Mouse (Mus musculus) mammary gland, adult 2 months (tissue): ENCODE results near the gene Hist1h2br. TPM values are rescaled to one million over a fixed set of nuclear protein-coding genes. Genes with fewer than 3 reads are reported as not detected.

Source experiments
- polyA plus RNA-seq: library from polyadenylated mRNA; depleted of rRNA; stranded (reverse); fragments of >200 nt; gene quantifications from 2 replicates; pipeline ENCODE4 v1.2.3, GENCODE M21; 2012; ENCODE audit warnings: low replicate concordance; rRNA removed

The Hist1h2br gene
- 19.9 and 27.5 TPM in 2 replicates for polyA plus RNA-seq

DNA sequence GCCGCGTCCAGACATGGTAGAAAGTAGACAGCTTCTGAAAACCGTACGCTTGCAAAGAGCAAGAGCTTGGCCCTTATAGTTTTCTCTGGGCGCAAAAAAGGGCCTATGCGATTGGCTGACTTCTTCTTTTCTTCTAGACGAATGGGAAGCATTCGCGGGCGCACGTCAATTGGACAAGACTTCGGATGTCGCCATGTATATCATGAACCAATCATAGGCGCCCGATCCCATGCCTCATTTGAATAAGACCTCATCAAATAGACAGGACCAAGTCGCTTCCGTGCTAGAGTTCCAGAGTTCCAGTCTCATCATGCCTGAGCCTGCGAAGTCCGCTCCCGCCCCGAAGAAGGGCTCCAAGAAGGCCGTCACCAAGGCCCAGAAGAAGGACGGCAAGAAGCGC lies at the start of gene Hist1h2br, which contains the start of gene Hist1h2ap:
Gene Hist1h2br, plus strand, starts transcription at position 283 of the 400 bp plus-strand sequence.
Gene Hist1h2ap, minus strand, starts transcription at position 47 of the 400 bp plus-strand sequence.

DNA sequence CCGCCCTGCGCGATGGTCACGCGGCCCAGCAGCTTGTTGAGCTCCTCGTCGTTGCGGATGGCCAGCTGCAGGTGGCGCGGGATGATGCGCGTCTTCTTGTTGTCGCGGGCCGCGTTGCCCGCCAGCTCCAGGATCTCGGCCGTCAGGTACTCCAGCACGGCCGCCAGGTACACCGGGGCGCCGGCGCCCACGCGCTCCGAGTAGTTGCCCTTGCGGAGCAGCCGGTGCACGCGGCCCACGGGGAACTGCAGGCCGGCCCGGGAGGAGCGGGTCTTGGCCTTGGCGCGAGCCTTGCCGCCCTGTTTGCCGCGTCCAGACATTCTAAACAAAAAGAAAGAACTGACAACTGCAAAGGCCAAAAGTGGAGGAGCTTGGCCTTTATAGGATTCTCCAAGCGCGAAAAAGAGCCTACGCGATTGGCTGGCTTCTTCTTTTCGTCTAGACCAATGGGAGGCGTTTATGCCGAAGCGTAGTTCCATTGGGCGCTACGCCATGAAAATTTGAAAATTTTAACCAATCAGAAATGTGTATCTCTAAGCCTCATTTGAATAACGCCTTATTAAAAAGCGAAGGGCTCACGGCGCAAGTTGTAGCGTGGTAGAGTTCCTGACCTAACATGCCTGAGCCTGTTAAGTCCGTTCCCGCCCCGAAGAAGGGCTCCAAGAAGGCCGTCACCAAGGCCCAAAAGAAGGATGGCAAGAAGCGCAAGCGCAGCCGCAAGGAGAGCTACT lies 46.5 kb upstream of the Hist1h2br start, which contains the start of the genes Hist1h2an and Hist1h2bp:
Gene Hist1h2an, minus strand, starts transcription at position 320 of the 731 bp plus-strand sequence.
Gene Hist1h2bp, plus strand, starts transcription at position 563 of the 731 bp plus-strand sequence.

DNA sequence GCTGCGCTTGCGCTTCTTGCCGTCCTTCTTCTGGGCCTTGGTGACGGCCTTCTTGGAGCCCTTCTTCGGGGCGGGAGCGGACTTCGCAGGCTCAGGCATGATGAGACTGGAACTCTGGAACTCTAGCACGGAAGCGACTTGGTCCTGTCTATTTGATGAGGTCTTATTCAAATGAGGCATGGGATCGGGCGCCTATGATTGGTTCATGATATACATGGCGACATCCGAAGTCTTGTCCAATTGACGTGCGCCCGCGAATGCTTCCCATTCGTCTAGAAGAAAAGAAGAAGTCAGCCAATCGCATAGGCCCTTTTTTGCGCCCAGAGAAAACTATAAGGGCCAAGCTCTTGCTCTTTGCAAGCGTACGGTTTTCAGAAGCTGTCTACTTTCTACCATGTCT lies 23.5 kb upstream of the Hist1h2br start, which contains the start of the genes Hist1h2bq and Hist1h2ao:
Gene Hist1h2bq, minus strand, starts transcription at position 125 of the 400 bp plus-strand sequence.
Gene Hist1h2ao, plus strand, starts transcription at position 393 of the 400 bp plus-strand sequence.

DNA sequence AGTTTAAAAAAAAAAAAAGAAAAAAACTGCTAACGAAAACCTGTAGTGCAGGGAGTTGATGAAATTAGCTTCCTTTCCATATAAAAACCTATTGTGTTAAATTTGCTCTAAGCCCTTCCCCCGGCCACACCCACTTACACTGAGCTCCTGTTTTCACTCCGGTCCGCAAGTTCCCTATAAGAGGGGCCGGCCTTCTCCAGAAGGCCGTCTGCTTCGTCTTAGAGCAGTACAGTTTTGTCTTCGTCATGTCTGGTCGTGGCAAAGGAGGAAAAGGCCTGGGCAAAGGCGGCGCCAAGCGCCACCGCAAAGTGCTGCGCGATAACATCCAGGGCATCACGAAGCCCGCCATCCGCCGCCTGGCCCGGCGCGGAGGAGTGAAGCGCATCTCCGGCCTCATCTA lies 22.0 kb upstream of the Hist1h2br start, which contains the start of gene Hist1h4m:
Gene Hist1h4m, plus strand, starts transcription at position 208 of the 400 bp plus-strand sequence.

DNA sequence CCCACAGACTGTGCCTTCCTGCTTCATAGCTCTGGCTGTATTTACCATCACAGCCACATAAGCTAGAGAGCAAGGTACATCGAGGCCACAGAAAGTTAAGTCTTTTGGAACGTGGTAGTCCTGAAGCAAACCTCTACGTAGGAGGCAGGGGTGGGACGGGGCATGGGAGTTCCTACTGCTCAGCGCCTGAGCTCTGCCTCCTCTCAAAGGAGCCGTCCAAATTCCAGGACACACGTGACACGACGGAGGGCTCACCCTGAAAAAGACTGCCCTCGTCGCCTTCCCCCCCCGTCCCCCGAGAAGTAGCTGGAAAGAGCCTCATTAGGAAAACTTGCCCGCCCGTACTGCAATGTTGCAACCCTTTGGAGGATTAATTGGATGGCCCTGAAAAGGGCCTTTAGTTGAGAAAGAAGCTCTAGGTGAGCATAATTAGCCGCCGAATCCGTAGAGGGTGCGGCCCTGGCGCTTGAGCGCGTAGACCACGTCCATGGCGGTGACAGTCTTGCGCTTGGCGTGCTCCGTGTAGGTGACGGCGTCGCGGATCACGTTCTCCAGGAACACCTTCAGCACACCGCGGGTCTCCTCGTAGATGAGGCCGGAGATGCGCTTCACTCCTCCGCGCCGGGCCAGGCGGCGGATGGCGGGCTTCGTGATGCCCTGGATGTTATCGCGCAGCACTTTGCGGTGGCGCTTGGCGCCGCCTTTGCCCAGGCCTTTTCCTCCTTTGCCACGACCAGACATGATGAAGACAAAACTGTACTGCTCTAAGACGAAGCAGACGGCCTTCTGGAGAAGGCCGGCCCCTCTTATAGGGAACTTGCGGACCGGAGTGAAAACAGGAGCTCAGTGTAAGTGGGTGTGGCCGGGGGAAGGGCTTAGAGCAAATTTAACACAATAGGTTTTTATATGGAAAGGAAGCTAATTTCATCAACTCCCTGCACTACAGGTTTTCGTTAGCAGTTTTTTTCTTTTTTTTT lies 1.8 kb upstream of the Hist1h2br start, which contains the start of gene Hist1h4n:
Gene Hist1h4n, minus strand, starts transcription at position 779 of the 977 bp plus-strand sequence.

Other genes starting within 250 kb of the Hist1h2br start
- gene Olfr1362, start 219.7 kb upstream of the Hist1h2br start, polyA plus RNA-seq, result 0.03 and 0.04 TPM in 2 replicates
- 0.03 TPM in 1 of 2 replicates, not detected in the other for gene Olfr11, start 191.2 kb upstream of the Hist1h2br start, polyA plus RNA-seq
- not detected in 2 replicates for gene Olfr1361, start 170.4 kb upstream of the Hist1h2br start, polyA plus RNA-seq
- not detected in 2 replicates for gene Olfr1360, start 156.3 kb upstream of the Hist1h2br start, polyA plus RNA-seq
- not detected in 2 replicates for gene Olfr1359, start 135.6 kb upstream of the Hist1h2br start, polyA plus RNA-seq
- 1.7 and 11.3 TPM in 2 replicates for gene Hist1h2bl, start 117.6 kb upstream of the Hist1h2br start, polyA plus RNA-seq
- 2.7 and 18.5 TPM in 2 replicates for gene Hist1h2ai, start 117.3 kb upstream of the Hist1h2br start, polyA plus RNA-seq
- 6.1 and 31.9 TPM in 2 replicates for gene Hist1h3h, start 116.1 kb upstream of the Hist1h2br start, polyA plus RNA-seq
- 1.3 and 2.3 TPM in 2 replicates for gene Hist1h2bm, start 111.7 kb upstream of the Hist1h2br start, polyA plus RNA-seq
- 1.0 and 2.4 TPM in 2 replicates for gene Hist1h4j, start 98.7 kb upstream of the Hist1h2br start, polyA plus RNA-seq
- gene Hist1h4k, start 83.2 kb upstream of the Hist1h2br start, polyA plus RNA-seq, result 2.8 and 15.5 TPM in 2 replicates
- 3.4 and 19.7 TPM in 2 replicates for gene Hist1h2ak, start 79.9 kb upstream of the Hist1h2br start, polyA plus RNA-seq
- gene Hist1h2bn, start 79.6 kb upstream of the Hist1h2br start, polyA plus RNA-seq, result 2.6 and 14.3 TPM in 2 replicates
- gene Hist1h1b, start 53.1 kb upstream of the Hist1h2br start, polyA plus RNA-seq, result 0.23 and 0.54 TPM in 2 replicates
- gene Hist1h3i, start 50.4 kb upstream of the Hist1h2br start, polyA plus RNA-seq, result 9.6 and 20.0 TPM in 2 replicates
- 1.3 and 17.7 TPM in 2 replicates for gene Hist1h2an, start 46.5 kb upstream of the Hist1h2br start, polyA plus RNA-seq
- gene Hist1h2bp, start 46.3 kb upstream of the Hist1h2br start, polyA plus RNA-seq, result 1.1 and 1.5 TPM in 2 replicates
- gene Hist1h2bq, start 23.5 kb upstream of the Hist1h2br start, polyA plus RNA-seq, result 22.4 and 30.9 TPM in 2 replicates
- gene Hist1h2ao, start 23.3 kb upstream of the Hist1h2br start, polyA plus RNA-seq, result not detected in 2 replicates
- gene Hist1h4m, start 22.0 kb upstream of the Hist1h2br start, polyA plus RNA-seq, result not detected in 2 replicates
- 4.9 and 22.8 TPM in 2 replicates for gene Hist1h4n, start 1.5 kb upstream of the Hist1h2br start, polyA plus RNA-seq
- gene Hist1h2ap, start 236 bp upstream of the Hist1h2br start, polyA plus RNA-seq, result 38.2 and 359 TPM in 2 replicates
- 0.29 and 0.80 TPM in 2 replicates for gene Zfp184, start 111.4 kb downstream of the Hist1h2br start, polyA plus RNA-seq
- not detected in 2 replicates for gene Pom121l2, start 147.5 kb downstream of the Hist1h2br start, polyA plus RNA-seq
- 1.7 and 2.8 TPM in 2 replicates for gene Prss16, start 176.0 kb downstream of the Hist1h2br start, polyA plus RNA-seq
- gene Hist1h2ah, start 201.8 kb downstream of the Hist1h2br start, polyA plus RNA-seq, result 2.1 and 26.7 TPM in 2 replicates
- 2.4 and 13.0 TPM in 2 replicates for gene Hist1h2bk, start 202.1 kb downstream of the Hist1h2br start, polyA plus RNA-seq
- gene Hist1h4i, start 207.6 kb downstream of the Hist1h2br start, polyA plus RNA-seq, result 8.5 and 8.7 TPM in 2 replicates
- gene Hist1h2ag, start 209.2 kb downstream of the Hist1h2br start, polyA plus RNA-seq, result 0.57 and 4.6 TPM in 2 replicates
- 2.8 and 6.5 TPM in 2 replicates for gene Hist1h2bj, start 209.5 kb downstream of the Hist1h2br start, polyA plus RNA-seq